Comparison of ENCODE assay signal across 8 mouse cellular contexts in genomic region chr12:69167656-69168460, GRCm38 (mm10). TPM values are rescaled to one million over a fixed set of nuclear protein-coding genes. Genes with fewer than 3 reads are reported as not detected.
DNase-seq lines count a peak whose midpoint lies in the region; ATAC-seq and TF ChIP-seq lines count a peak whose summit lies in the region.

No protein-coding gene starts in this region.

- WGBS in kidney, postnatal 0 days: 8% methylated on average over 18 of the region's 18 CpGs
- WGBS in embryonic facial prominence, embryonic 10.5 days: 9% methylated on average over 18 of the region's 18 CpGs
- 7% methylated on average over 18 of the region's 18 CpGs for WGBS in intestine, embryonic 14.5 days

- H3K9ac ChIP-seq in kidney, postnatal 0 days (ENCODE audit: low read depth, low read length): peak overlapping the region; percentile 67
- H3K9ac ChIP-seq in intestine, embryonic 14.5 days (ENCODE audit: low read length): peak overlapping the region; percentile 66

- peak overlapping the region; percentile 51 for H3ac ChIP-seq in myocyte (ENCODE audit: control insufficient read depth, insufficient read length)

- H3K9me3 ChIP-seq in kidney, postnatal 0 days (replicated peaks; ENCODE audit: low read length): no peaks in the 10 kb centered on the region
- no peaks in the 10 kb centered on the region for H3K9me3 ChIP-seq in embryonic facial prominence, embryonic 10.5 days
- no peaks in the 10 kb centered on the region for H3K9me3 ChIP-seq in intestine, embryonic 14.5 days (ENCODE audit: control insufficient read depth, low read length)

- TF ChIP-seq POLR2A in myocyte (IDR thresholded peaks at IDR 0.05; ENCODE audit: insufficient read length, low read depth): no peak

- H3K27ac ChIP-seq in kidney, postnatal 0 days: peak overlapping the region; percentile 55; the same call in 1 of the 2 replicates
- H3K27ac ChIP-seq in embryonic facial prominence, embryonic 10.5 days (replicated peaks): peak overlapping the region; percentile 96
- no peak overlapping the region; the same call in 1 of the 2 replicates for H3K27ac ChIP-seq in intestine, embryonic 14.5 days (ENCODE audit: low read depth)

- no peaks in the 10 kb centered on the region for H3K27me3 ChIP-seq in kidney, postnatal 0 days (ENCODE audit: insufficient read depth, low read length)
- H3K27me3 ChIP-seq in embryonic facial prominence, embryonic 10.5 days (replicated peaks; ENCODE audit: low read depth, poor library complexity, severe bottlenecking): no peaks in the 10 kb centered on the region
- H3K27me3 ChIP-seq in intestine, embryonic 14.5 days (replicated peaks; ENCODE audit: control insufficient read depth, insufficient read depth, low read length): no peaks in the 10 kb centered on the region
- H3K27me3 ChIP-seq in myocyte (ENCODE audit: control insufficient read depth, insufficient read depth, insufficient read length): no peaks in the 10 kb centered on the region

- no peak for TF ChIP-seq CTCF in kidney, postnatal 0 days (IDR thresholded peaks at IDR 0.05; ENCODE audit: low read depth)

- H3K4me3 ChIP-seq in kidney, postnatal 0 days (replicated peaks; ENCODE audit: low read depth, low read length): peak overlapping the region; percentile 73
- H3K4me3 ChIP-seq in embryonic facial prominence, embryonic 10.5 days: peak overlapping the region; percentile 83
- peak overlapping the region; percentile 74 for H3K4me3 ChIP-seq in intestine, embryonic 14.5 days (ENCODE audit: low read depth, low read length)
- H3K4me3 ChIP-seq in myocyte: peak overlapping the region; percentile 86

- no peak for DNase-seq in kidney, postnatal 0 days (ENCODE audit: low spot score)
- DNase-seq in kidney, postnatal 4 days: no peak
- DNase-seq in embryonic facial prominence, embryonic 10.5 days (ENCODE audit: low spot score): no peak
- no peak for DNase-seq in intestine, embryonic 14.5 days (ENCODE audit: low spot score)
- DNase-seq in left cerebral cortex, adult 9 months (ENCODE audit: low spot score in 2 of 2): no peak
- no peak for DNase-seq in thymus, postnatal 25 days
- DNase-seq in layer of hippocampus, adult 9-11 months: no peak

- 0 out of 2 replicates have a peak, but pooled peaks cover 9% of the 10 kb centered on the region for H3K4me1 ChIP-seq in kidney, postnatal 0 days (replicated peaks; ENCODE audit: insufficient read depth, low read length)
- H3K4me1 ChIP-seq in embryonic facial prominence, embryonic 10.5 days: peaks cover 16% of the 10 kb centered on the region
- H3K4me1 ChIP-seq in intestine, embryonic 14.5 days (replicated peaks; ENCODE audit: control insufficient read depth, insufficient read depth, low read length): peaks cover 12% of the 10 kb centered on the region

- ATAC-seq in kidney, postnatal 0 days (replicated peaks; ENCODE audit: low FRiP score, low read depth): no peak
- peak; percentile 20; the same call in 1 of the 2 replicates for ATAC-seq in intestine, embryonic 14.5 days (replicated peaks; ENCODE audit: low FRiP score, low TSS enrichment, low read depth)

- no peaks in the 10 kb centered on the region for H3K36me3 ChIP-seq in kidney, postnatal 0 days (ENCODE audit: insufficient read depth, low read length)
- peaks cover 9% of the 10 kb centered on the region for H3K36me3 ChIP-seq in embryonic facial prominence, embryonic 10.5 days (replicated peaks)
- H3K36me3 ChIP-seq in intestine, embryonic 14.5 days (ENCODE audit: control insufficient read depth, insufficient read depth, low read length): no peaks in the 10 kb centered on the region
- no peaks in the 10 kb centered on the region for H3K36me3 ChIP-seq in myocyte (ENCODE audit: control insufficient read depth, insufficient read depth)

- H3K4me2 ChIP-seq in kidney, postnatal 0 days (ENCODE audit: low read length): peak overlapping the region; percentile 97
- H3K4me2 ChIP-seq in intestine, embryonic 14.5 days (ENCODE audit: low read length): peak overlapping the region; percentile 88
- H3K4me2 ChIP-seq in myocyte (ENCODE audit: low read depth): peak overlapping the region; percentile 93

- H3K79me2 ChIP-seq in myocyte (ENCODE audit: control insufficient read depth, insufficient read depth): peaks cover 5% of the 10 kb centered on the region

TF ChIP-seq in myocyte, 11 proteins besides CTCF, POLR2A, EP300 and RAD21:
- no peak for TF ChIP-seq REST (IDR thresholded peaks at IDR 0.05; ENCODE audit: insufficient read depth, insufficient read length)
- no peak for TF ChIP-seq CEBPB (IDR thresholded peaks at IDR 0.05; ENCODE audit: insufficient read depth, poor library complexity, severe bottlenecking)
- no peak for TF ChIP-seq SRF (IDR thresholded peaks at IDR 0.05; ENCODE audit: control insufficient read depth, insufficient read length, low read depth)
- no peak for TF ChIP-seq E2F4 (IDR thresholded peaks at IDR 0.05; ENCODE audit: insufficient read depth)
- TF ChIP-seq POLR2AphosphoS2 (IDR thresholded peaks at IDR 0.05; ENCODE audit: insufficient read length, low read depth): no peak
- no peak for TF ChIP-seq MYOG (IDR thresholded peaks at IDR 0.05; ENCODE audit: control insufficient read depth in 1 of 3, insufficient read depth in 1 of 3, insufficient read length in 2 of 3, low read depth in 2 of 3)
- TF ChIP-seq TCF12 (IDR thresholded peaks at IDR 0.05; ENCODE audit: insufficient read depth, poor library complexity, severe bottlenecking): no peak
- TF ChIP-seq TCF3 (IDR thresholded peaks at IDR 0.05; ENCODE audit: insufficient read length, low read depth): no peak
- TF ChIP-seq MYOD1 (IDR thresholded peaks at IDR 0.05; ENCODE audit: control insufficient read depth in 1 of 3, insufficient read length in 2 of 3, low read depth in 2 of 3): no peak

RNA-seq across cellular contexts. Expression of gene Lrr1, which starts 0.8 kb away (rescaled TPM):
- polyA plus RNA-seq in kidney, postnatal 0 days (2015; fragmentation: Nextera tagmentation; extraction: Ambion mirVana): 10.7 and 11.5 TPM in 2 replicates
- polyA plus RNA-seq in embryonic facial prominence, embryonic 10.5 days (2016; fragmentation: Nextera tagmentation; extraction: Ambion mirVana): 29.4 and 31.2 TPM in 2 replicates
- polyA plus RNA-seq in intestine, embryonic 14.5 days (2014; fragmentation: Nextera tagmentation; extraction: Ambion mirVana): 19.7 and 23.4 TPM in 2 replicates
- 5.1 TPM for polyA plus RNA-seq in myocyte (2012; fragmentation: generic; extraction: Trizol)

RNA-seq across cellular contexts. Expression of gene Rps29, which starts 8.9 kb away (rescaled TPM):
- polyA plus RNA-seq in kidney, postnatal 0 days (2015; fragmentation: Nextera tagmentation; extraction: Ambion mirVana): 2,047 and 2,435 TPM in 2 replicates
- polyA plus RNA-seq in embryonic facial prominence, embryonic 10.5 days (2016; fragmentation: Nextera tagmentation; extraction: Ambion mirVana): 1,397 and 1,430 TPM in 2 replicates
- polyA plus RNA-seq in intestine, embryonic 14.5 days (2014; fragmentation: Nextera tagmentation; extraction: Ambion mirVana): 2,140 and 2,401 TPM in 2 replicates
- 6,498 TPM for polyA plus RNA-seq in myocyte (2012; fragmentation: generic; extraction: Trizol)

RNA-seq across cellular contexts. Expression of gene Rpl36al, which starts 16.0 kb away (rescaled TPM):
- polyA plus RNA-seq in kidney, postnatal 0 days (2015; fragmentation: Nextera tagmentation; extraction: Ambion mirVana): 734 and 768 TPM in 2 replicates
- polyA plus RNA-seq in embryonic facial prominence, embryonic 10.5 days (2016; fragmentation: Nextera tagmentation; extraction: Ambion mirVana): 553 and 593 TPM in 2 replicates
- polyA plus RNA-seq in intestine, embryonic 14.5 days (2014; fragmentation: Nextera tagmentation; extraction: Ambion mirVana): 678 and 785 TPM in 2 replicates
- polyA plus RNA-seq in myocyte (2012; fragmentation: generic; extraction: Trizol): 880 TPM

RNA-seq across cellular contexts. Expression of gene Mgat2, which starts 16.1 kb away (rescaled TPM):
- polyA plus RNA-seq in kidney, postnatal 0 days (2015; fragmentation: Nextera tagmentation; extraction: Ambion mirVana): 70.0 and 81.5 TPM in 2 replicates
- polyA plus RNA-seq in embryonic facial prominence, embryonic 10.5 days (2016; fragmentation: Nextera tagmentation; extraction: Ambion mirVana): 29.6 and 30.4 TPM in 2 replicates
- polyA plus RNA-seq in intestine, embryonic 14.5 days (2014; fragmentation: Nextera tagmentation; extraction: Ambion mirVana): 41.5 and 49.4 TPM in 2 replicates
- 20.7 TPM for polyA plus RNA-seq in myocyte (2012; fragmentation: generic; extraction: Trizol)

RNA-seq across cellular contexts. Expression of gene Gm49383, which starts 29.0 kb away (rescaled TPM):
- 15.2 and 19.8 TPM in 2 replicates for polyA plus RNA-seq in kidney, postnatal 0 days (2015; fragmentation: Nextera tagmentation; extraction: Ambion mirVana)
- 57.7 and 57.9 TPM in 2 replicates for polyA plus RNA-seq in embryonic facial prominence, embryonic 10.5 days (2016; fragmentation: Nextera tagmentation; extraction: Ambion mirVana)
- 27.5 and 32.5 TPM in 2 replicates for polyA plus RNA-seq in intestine, embryonic 14.5 days (2014; fragmentation: Nextera tagmentation; extraction: Ambion mirVana)
- 2.6 TPM for polyA plus RNA-seq in myocyte (2012; fragmentation: generic; extraction: Trizol)
